Mouse (Mus musculus) adrenal gland, postnatal 25 days (tissue): ENCODE measurements at regions not wholly inside any gene's neighbourhood (a gene's known extent, or its start where the extent isn't known, plus 50 kb on each side); places are given as distances from the start of the nearest gene placed in this dataset.

Experiments used
- DNase-seq: peaks from one replicate; pipeline ENCODE4 v3.0.0; 2021; ENCODE audit warnings: mixed read lengths

- DNase-seq, result no peak
Observed at GRCm38 (mm10) chr7:68858471-68859210, 109.6 kb upstream of the Arrdc4 start.

DNA sequence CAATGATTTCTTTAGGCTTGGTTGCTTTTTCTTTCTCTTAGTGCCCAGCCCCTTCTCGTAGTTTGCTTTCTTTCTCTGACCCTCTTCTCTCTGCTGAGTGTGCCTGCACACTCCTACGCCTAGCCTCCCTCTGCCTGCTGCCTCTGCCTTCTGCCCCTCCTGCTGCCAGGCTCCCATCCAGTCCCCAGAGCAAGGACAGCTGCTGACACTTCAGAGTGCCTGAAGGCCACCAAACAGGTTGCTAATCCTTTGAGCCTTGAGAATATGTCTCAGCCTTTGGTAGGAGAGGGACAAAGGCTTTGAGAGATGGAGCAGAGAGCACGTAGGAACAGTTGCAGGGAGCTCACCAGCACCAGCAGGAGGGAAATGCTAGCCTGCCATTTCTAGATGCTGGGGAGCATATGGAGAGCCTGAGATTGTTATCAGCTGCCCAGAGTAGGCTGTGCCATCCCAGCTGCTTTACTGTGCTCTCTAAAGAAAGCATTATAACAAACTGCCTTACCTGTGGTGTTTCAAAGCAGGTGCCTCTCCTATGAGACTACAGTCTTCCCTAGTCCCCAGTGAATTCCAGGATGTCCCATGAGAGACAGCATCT lies 103.0 kb upstream of the Arrdc4 start:
- DNase-seq, result no peak

DNA sequence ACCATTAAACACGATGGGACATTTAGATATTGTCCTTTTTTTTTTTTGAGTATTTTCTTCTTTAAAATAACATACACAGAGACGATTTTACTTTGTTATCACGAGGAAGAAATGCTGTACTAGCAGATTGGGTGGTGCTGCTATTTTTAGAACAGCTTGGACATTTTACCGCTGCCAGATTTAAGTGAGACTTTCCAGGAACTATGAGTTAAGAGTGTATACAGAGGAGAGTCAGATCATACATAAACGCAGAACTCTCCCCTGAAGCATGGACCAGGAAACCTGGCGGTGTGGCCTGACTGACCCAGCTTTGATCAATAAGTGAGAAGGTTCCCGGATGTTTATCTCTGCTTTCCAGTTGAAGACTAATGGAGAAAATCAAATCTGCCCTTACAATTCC lies 95.6 kb upstream of the Arrdc4 start:
- no peak for DNase-seq

DNA sequence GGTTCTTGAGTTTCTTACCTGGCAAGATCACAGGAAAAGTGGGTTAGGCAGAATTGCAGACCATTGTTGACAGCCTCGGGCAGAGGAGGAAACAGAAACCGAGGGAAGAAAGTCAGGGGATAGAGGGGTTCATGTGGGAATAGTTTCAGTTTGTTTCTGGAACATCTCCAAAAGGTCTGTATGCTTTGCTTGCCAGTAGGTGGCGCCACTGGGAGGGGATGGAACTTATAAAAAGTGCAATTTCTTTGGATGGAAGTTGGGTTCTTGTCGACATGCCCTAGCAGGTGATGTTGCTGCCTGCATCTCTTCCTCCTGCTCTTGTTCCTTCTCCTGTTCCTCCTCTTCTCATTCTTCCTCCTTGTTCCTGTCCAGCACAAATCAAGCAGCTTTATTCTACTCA lies 94.3 kb upstream of the Arrdc4 start:
- peak; percentile 43 for DNase-seq

DNA sequence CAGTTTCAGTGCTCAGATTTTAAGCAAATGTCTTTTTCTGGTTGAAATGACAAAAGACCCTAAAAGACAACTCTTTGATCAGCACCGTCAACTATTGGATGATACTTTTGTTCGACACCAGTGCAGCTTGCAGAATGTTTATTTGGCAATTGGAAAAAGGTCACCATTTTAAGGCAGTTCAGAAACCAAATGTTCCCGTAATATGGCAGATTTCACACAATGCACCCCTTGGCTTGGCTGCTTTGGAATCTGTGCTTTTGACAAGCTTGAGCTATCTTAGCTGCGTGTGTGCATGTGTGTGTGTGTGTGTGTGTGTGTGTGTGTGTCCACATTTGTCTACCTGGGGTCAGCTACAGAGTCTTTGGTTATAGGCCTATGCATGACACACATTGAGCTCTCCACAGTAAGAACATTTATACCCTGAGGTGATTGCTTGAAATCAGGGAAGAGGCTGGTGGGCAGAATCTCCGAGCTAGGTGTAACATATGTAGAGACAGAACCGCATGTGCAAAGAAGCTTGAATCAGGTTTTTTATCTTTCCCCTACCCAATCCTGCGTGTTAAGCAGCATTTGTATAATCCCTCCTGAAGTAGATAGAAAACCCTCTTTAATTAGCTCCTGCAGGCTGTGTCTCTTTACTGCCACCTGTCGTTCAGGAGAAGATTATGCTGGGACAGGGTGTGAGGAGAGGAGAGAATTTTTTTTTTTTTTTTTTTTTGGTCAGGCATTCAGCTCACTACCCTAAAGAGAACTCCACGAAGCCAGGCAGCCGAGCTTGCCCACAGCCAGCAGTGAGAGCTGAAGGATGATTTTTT lies 85.1 kb upstream of the Arrdc4 start:
- no peak for DNase-seq

DNA sequence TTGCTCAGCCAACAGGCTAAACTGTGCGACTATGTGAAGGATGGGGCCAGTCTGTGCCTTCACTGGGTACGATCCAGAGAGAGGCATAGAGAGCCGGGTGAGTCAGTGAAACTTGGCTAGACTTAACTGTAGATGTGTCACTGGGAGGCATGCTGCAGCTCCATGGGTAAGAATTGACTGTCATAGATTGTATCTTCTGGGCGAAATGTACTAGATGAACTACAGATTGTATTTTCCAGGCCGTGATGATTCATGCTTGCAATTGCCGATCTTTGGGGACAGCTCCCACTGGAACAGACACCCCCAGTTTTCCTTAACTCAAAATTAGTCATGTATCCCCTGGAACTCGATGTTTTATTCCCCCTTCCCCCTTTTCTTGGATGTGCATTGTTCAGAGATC lies 84.5 kb upstream of the Arrdc4 start:
- peak; percentile 21 for DNase-seq

GRCm38 (mm10) chr7:68829861-68830260 lies 80.8 kb upstream of the Arrdc4 start:
- DNase-seq, result peak; percentile 86

GRCm38 (mm10) chr7:68824399-68824798 lies 75.4 kb upstream of the Arrdc4 start:
- DNase-seq, result no peak

- DNase-seq, result no peak
Observed at GRCm38 (mm10) chr7:68823646-68824045, 74.6 kb upstream of the Arrdc4 start.

DNA sequence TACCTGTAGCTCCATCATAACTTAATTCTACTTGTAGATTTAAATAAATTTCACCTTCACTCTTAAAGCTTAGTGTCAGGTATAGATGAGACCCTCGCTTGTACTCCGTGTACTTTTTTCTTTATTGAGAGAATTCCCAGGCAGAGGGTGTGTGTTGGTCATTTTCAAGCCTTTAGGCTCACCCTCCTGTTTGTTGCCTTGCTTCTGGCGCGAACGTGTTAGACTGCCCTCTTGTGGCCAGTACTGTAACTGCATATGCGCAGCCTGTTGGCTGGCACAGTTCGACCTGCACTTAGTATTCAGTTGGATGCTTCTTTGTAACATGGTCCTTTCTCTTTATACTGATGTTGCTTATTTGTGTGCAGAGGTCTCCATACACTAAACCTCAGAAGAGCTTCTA lies 74.1 kb upstream of the Arrdc4 start:
- DNase-seq, result peak; percentile 57

GRCm38 (mm10) chr7:68814823-68815666 lies 66.0 kb upstream of the Arrdc4 start:
- DNase-seq, result no peak

DNA sequence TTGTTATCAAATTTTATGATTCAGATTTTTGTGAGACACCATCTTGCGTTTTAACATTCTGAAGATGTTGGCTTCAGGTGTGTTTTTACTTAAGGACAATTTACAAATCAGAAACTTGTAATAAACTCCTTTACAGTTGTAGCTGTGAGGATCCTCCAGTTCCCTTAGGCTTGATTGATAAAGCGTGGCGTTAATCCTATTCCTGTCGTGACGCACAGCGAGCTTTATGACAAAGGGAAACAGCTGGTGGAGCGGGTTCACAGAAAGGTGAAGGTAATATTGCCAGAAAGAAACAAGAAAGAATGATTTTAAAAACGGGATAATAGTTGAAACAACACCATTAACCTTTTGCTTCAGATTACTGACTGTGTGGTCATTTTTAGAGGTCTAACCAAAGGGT lies 60.7 kb upstream of the Arrdc4 start:
- DNase-seq, result no peak
